Mouse (Mus musculus) mouse trophoblast stem cell (cell line): ENCODE measurements around the gene Zfp322a.
"Not testable (repeated sequence)": the region's sequence is repeated elsewhere in the genome, so short reads cannot be mapped to it uniquely, and the experiment has no call there.

Source experiments
- in situ Hi-C, 2 experiments: fragments of 300-500 bp; cut with MseI, MboI; formaldehyde crosslinking; loops; 2 replicates in 1 of 2; 3 replicates in 1 of 2; pipeline ENCODE4 v1.15.1; 2025

Zfp322a gene

GRCm38 (mm10) chr13:23368583-23369420 is at the start of gene Zfp322a:
TSS of gene Zfp322a (minus strand) at chr13:23369208.
- in situ Hi-C loops: no loop called here

GRCm38 (mm10) chr13:23412630-23413521 is 43.9 kb upstream of the Zfp322a start:
- in situ Hi-C loops: loop anchor here (25.0 kb wide), 2 partner anchors 551 to 576 kb away; partner anchors contain the start of genes Vmn1r210 (in 1 of the 2) and Vmn1r211 (in 1 of the 2)

GRCm38 (mm10) chr13:23412211-23412629 is 43.2 kb upstream of the Zfp322a start:
- in situ Hi-C loops: loop anchor here (25.0 kb wide), 2 partner anchors 550 to 575 kb away; partner anchors contain the start of genes Vmn1r210 (in 1 of the 2) and Vmn1r211 (in 1 of the 2)

GRCm38 (mm10) chr13:23411311-23412210 is 42.6 kb upstream of the Zfp322a start:
- in situ Hi-C loops: loop anchor here (25.0 kb wide), 2 partner anchors 549 to 574 kb away; partner anchors contain the start of genes Vmn1r210 (in 1 of the 2) and Vmn1r211 (in 1 of the 2)

GRCm38 (mm10) chr13:23410632-23411031 is 41.6 kb upstream of the Zfp322a start:
- in situ Hi-C loops: loop anchor here (25.0 kb wide), 2 partner anchors 548 to 573 kb away; partner anchors contain the start of genes Vmn1r210 (in 1 of the 2) and Vmn1r211 (in 1 of the 2)

GRCm38 (mm10) chr13:23402626-23403025 is 33.6 kb upstream of the Zfp322a start:
- in situ Hi-C loops: loop anchor here (10.0 to 25.0 kb wide), 4 partner anchors 108 to 1348 kb away; partner anchors contain the start of genes Vmn1r210 (in 1 of the 2) and Vmn1r211 (in 1 of the 2)

- in situ Hi-C loops: loop anchor here (10.0 to 25.0 kb wide), 4 partner anchors 107 to 1347 kb away; partner anchors contain the start of genes Vmn1r210 (in 1 of the 2) and Vmn1r211 (in 1 of the 2)
These were observed 32.9 kb upstream of the Zfp322a start for GRCm38 (mm10) chr13:23401683-23402527.

- in situ Hi-C loops: loop anchor here (10.0 to 25.0 kb wide), 4 partner anchors 106 to 1346 kb away; partner anchors contain the start of genes Vmn1r210 (in 1 of the 2) and Vmn1r211 (in 1 of the 2)
These were observed 32.0 kb upstream of the Zfp322a start for GRCm38 (mm10) chr13:23400771-23401682.

GRCm38 (mm10) chr13:23396913-23397312 is 27.9 kb upstream of the Zfp322a start:
- in situ Hi-C loops: not testable (repeated sequence)

- in situ Hi-C loops: no loop called here
These were observed 27.3 kb upstream of the Zfp322a start for GRCm38 (mm10) chr13:23396246-23396703.

GRCm38 (mm10) chr13:23395301-23396245 is 26.6 kb upstream of the Zfp322a start:
- in situ Hi-C loops: no loop called here

GRCm38 (mm10) chr13:23387548-23387947 is 18.5 kb upstream of the Zfp322a start:
- in situ Hi-C loops: no loop called here

GRCm38 (mm10) chr13:23383127-23383526 is 14.1 kb upstream of the Zfp322a start:
- in situ Hi-C loops: no loop called here

GRCm38 (mm10) chr13:23372433-23372832 is 3.4 kb upstream of the Zfp322a start:
- in situ Hi-C loops: no loop called here

GRCm38 (mm10) chr13:23370075-23370474 is 1.1 kb upstream of the Zfp322a start:
- in situ Hi-C loops: no loop called here

GRCm38 (mm10) chr13:23369421-23369765 is 385 bp upstream of the Zfp322a start:
- in situ Hi-C loops: no loop called here

- in situ Hi-C loops: no loop called here
These were observed 7.5 kb downstream of the Zfp322a start for GRCm38 (mm10) chr13:23361536-23361935.
